Mouse (Mus musculus) adrenal gland, adult 8-10 months (tissue): ENCODE data around the gene Luc7l. TPM values are rescaled to one million over a fixed set of nuclear protein-coding genes. Genes with fewer than 3 reads are reported as not detected.
A peak's percentile ranks its signal among the peaks of the same experiment; 100 is the strongest.

ENCODE experiments used
- DNase-seq: peaks from one replicate; pipeline ENCODE4 v3.0.0; 2022
- total RNA-seq, 4 experiments: library from RNA; stranded (reverse); gene quantifications; 2 replicates each; pipeline ENCODE4 v1.2.4; 2022

Gene Luc7l
- 10 to 100 TPM; 52.9 to 90.2 (median 70.1) TPM for total RNA-seq

GRCm38 (mm10) chr17:26252539-26253251 is at the start of gene Luc7l:
Luc7l (plus strand) TSS chr17:26252896.
- peak; percentile 92 for DNase-seq

- DNase-seq, result peak; percentile 61
These were observed 49.3 kb upstream of the Luc7l start for GRCm38 (mm10) chr17:26203321-26203811.

- DNase-seq, result no peak
These were observed 47.9 kb upstream of the Luc7l start for GRCm38 (mm10) chr17:26204766-26205165.

- DNase-seq, result peak; percentile 73
These were observed 46.3 kb upstream of the Luc7l start for GRCm38 (mm10) chr17:26206392-26206791.

GRCm38 (mm10) chr17:26207686-26208085 is 45.0 kb upstream of the Luc7l start, which contains the start of gene Arhgdig:
Arhgdig (minus strand) TSS chr17:26207786.
- DNase-seq, result no peak

GRCm38 (mm10) chr17:26212241-26212640 is 40.5 kb upstream of the Luc7l start:
- DNase-seq, result no peak

- no peak for DNase-seq
These were observed 40.0 kb upstream of the Luc7l start for GRCm38 (mm10) chr17:26212681-26213080.

GRCm38 (mm10) chr17:26221508-26221907 is 31.2 kb upstream of the Luc7l start:
- DNase-seq, result no peak

- no peak for DNase-seq
These were observed 27.5 kb upstream of the Luc7l start for GRCm38 (mm10) chr17:26225150-26225549.

- no peak for DNase-seq
These were observed 22.9 kb upstream of the Luc7l start for GRCm38 (mm10) chr17:26229776-26230175.

GRCm38 (mm10) chr17:26231156-26231555 is 21.5 kb upstream of the Luc7l start:
- DNase-seq, result no peak

- DNase-seq, result no peak
These were observed 19.8 kb upstream of the Luc7l start for GRCm38 (mm10) chr17:26232863-26233262.

- no peak for DNase-seq
These were observed 18.3 kb upstream of the Luc7l start for GRCm38 (mm10) chr17:26234386-26234785.

- no peak for DNase-seq
These were observed 17.4 kb upstream of the Luc7l start for GRCm38 (mm10) chr17:26235077-26235815.

- DNase-seq, result no peak
These were observed 15.0 kb upstream of the Luc7l start for GRCm38 (mm10) chr17:26237667-26238066.

- no peak for DNase-seq
These were observed 13.1 kb upstream of the Luc7l start for GRCm38 (mm10) chr17:26239551-26239950.

GRCm38 (mm10) chr17:26240120-26240790 is 12.4 kb upstream of the Luc7l start:
- DNase-seq, result no peak

- no peak for DNase-seq
These were observed 11.7 kb upstream of the Luc7l start for GRCm38 (mm10) chr17:26240990-26241389.

GRCm38 (mm10) chr17:26243471-26244100 is 9.1 kb upstream of the Luc7l start:
- DNase-seq, result peak; percentile 79

- peak; percentile 93 for DNase-seq
These were observed 8.4 kb upstream of the Luc7l start, which contains the start of gene Fam234a for GRCm38 (mm10) chr17:26244101-26244841. Fam234a (minus strand) TSS chr17:26244242.

- no peak for DNase-seq
These were observed 684 bp upstream of the Luc7l start for GRCm38 (mm10) chr17:26251886-26252538.
